Mouse (Mus musculus): Measurements from ENCODE around the gene Upf2.
"Not testable (repeated sequence)": the region's sequence is repeated elsewhere in the genome, so short reads cannot be mapped to it uniquely, and the experiment has no call there.

Upf2 gene

GRCm38 (mm10) chr2:5949821-5950220, 1.4 kb upstream of the Upf2 start:
- DNase-seq (ENCODE audit: low spot score) = not testable (repeated sequence)

GRCm38 (mm10) chr2:5950305-5950704, 964 bp upstream of the Upf2 start:
- no peak for DNase-seq (ENCODE audit: low spot score)

- peak; percentile 17 for DNase-seq (ENCODE audit: low spot score)
Observed at GRCm38 (mm10) chr2:5951621-5952211, 447 bp downstream of the Upf2 start.

GRCm38 (mm10) chr2:5957705-5958104, 6.4 kb downstream of the Upf2 start:
- no peak for DNase-seq (ENCODE audit: low spot score)

- no peak for DNase-seq (ENCODE audit: low spot score)
Observed at GRCm38 (mm10) chr2:5962265-5962664, 11.0 kb downstream of the Upf2 start.

GRCm38 (mm10) chr2:5963729-5964128, 12.5 kb downstream of the Upf2 start:
- not testable (repeated sequence) for DNase-seq (ENCODE audit: low spot score)

- DNase-seq (ENCODE audit: low spot score) = no peak
Observed at GRCm38 (mm10) chr2:5965972-5966371, 14.7 kb downstream of the Upf2 start.

- not testable (repeated sequence) for DNase-seq (ENCODE audit: low spot score)
Observed at GRCm38 (mm10) chr2:5970629-5971028, 19.4 kb downstream of the Upf2 start.

- no peak for DNase-seq (ENCODE audit: low spot score)
Observed at GRCm38 (mm10) chr2:5977532-5977931, 26.3 kb downstream of the Upf2 start.

- DNase-seq (ENCODE audit: low spot score) = no peak
Observed at GRCm38 (mm10) chr2:5995538-5995937, 44.3 kb downstream of the Upf2 start.

- no peak for DNase-seq (ENCODE audit: low spot score)
Observed at GRCm38 (mm10) chr2:6003949-6004348, 52.7 kb downstream of the Upf2 start.

GRCm38 (mm10) chr2:6014532-6014931, 63.3 kb downstream of the Upf2 start:
- no peak for DNase-seq (ENCODE audit: low spot score)

- DNase-seq (ENCODE audit: low spot score) = not testable (repeated sequence)
Observed at GRCm38 (mm10) chr2:6015182-6015581, 63.9 kb downstream of the Upf2 start.

GRCm38 (mm10) chr2:6020570-6020969, 69.3 kb downstream of the Upf2 start:
- no peak for DNase-seq (ENCODE audit: low spot score)

- DNase-seq (ENCODE audit: low spot score) = no peak
Observed at GRCm38 (mm10) chr2:6042644-6043043, 91.4 kb downstream of the Upf2 start.

GRCm38 (mm10) chr2:6046796-6047195, 95.5 kb downstream of the Upf2 start:
- DNase-seq (ENCODE audit: low spot score) = no peak

GRCm38 (mm10) chr2:6048570-6048969, 97.3 kb downstream of the Upf2 start:
- DNase-seq (ENCODE audit: low spot score) = no peak

- DNase-seq (ENCODE audit: low spot score) = no peak
Observed at GRCm38 (mm10) chr2:6049018-6049417, 97.7 kb downstream of the Upf2 start.

- DNase-seq (ENCODE audit: low spot score) = no peak
Observed at GRCm38 (mm10) chr2:6055466-6055865, 104.2 kb downstream of the Upf2 start.

GRCm38 (mm10) chr2:6056518-6056917, 105.2 kb downstream of the Upf2 start:
- DNase-seq (ENCODE audit: low spot score) = no peak

- DNase-seq (ENCODE audit: low spot score) = no peak
Observed at GRCm38 (mm10) chr2:6059291-6059690, 108.0 kb downstream of the Upf2 start.

GRCm38 (mm10) chr2:6060071-6060804, 109.0 kb downstream of the Upf2 start:
- no peak for DNase-seq (ENCODE audit: low spot score)

- DNase-seq (ENCODE audit: low spot score) = no peak
Observed at GRCm38 (mm10) chr2:6067341-6067740, 116.1 kb downstream of the Upf2 start.

- no peak for DNase-seq (ENCODE audit: low spot score)
Observed at GRCm38 (mm10) chr2:6070925-6071324, 119.7 kb downstream of the Upf2 start.

Data from urinary bladder, postnatal 10 days (tissue).